Mouse (Mus musculus): ENCODE data around the gene Mlxipl. TPM values are rescaled to one million over a fixed set of nuclear protein-coding genes. Genes with fewer than 3 reads are reported as not detected.
"Not testable (repeated sequence)": the region's sequence is repeated elsewhere in the genome, so short reads cannot be mapped to it uniquely, and the experiment has no call there.

Mlxipl gene
- polyA plus RNA-seq (2015; fragmentation: Nextera tagmentation; extraction: Ambion mirVana), result 9.6 and 11.9 TPM in 2 replicates

DNA sequence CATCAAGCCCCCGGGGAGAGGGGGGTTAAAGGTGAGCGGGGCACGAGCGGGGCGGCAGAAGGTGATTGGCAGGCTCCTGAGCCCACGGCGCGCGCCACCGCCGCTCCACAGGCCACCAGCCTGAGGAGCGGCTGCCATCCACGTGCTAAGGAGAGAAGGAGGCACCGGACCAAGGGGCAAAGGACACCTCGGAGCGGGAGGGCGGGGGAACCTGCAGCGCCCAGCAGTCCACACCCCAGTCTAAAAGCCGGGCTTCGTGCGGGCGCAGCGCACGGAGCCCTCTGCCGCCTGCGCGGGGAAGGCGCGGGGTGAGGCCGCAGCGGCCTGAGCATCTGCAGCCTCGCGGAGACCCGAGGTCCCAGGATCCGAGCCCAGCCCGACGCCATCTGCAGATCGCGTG lies at the start of gene Mlxipl:
TSS of gene Mlxipl (plus strand) at position 238 of the 400 bp plus-strand sequence.
- 5% methylated on average over 39 of the region's 39 CpGs for WGBS (ENCODE audit: insufficient replicate concordance)
- no peaks in the 10 kb centered on the region for H3K36me3 ChIP-seq (replicated peaks)
- H3K4me1 ChIP-seq (replicated peaks), result no peaks in the 10 kb centered on the region
- H3K27ac ChIP-seq (replicated peaks), result no peak within 1 kb of the TSS
- ATAC-seq (ENCODE audit: insufficient read depth), result no peak
- H3K9ac ChIP-seq, result no peak within 1 kb of the TSS
- peaks cover 68% of the 10 kb centered on the region for H3K27me3 ChIP-seq
- no peak within 1 kb of the TSS for H3K4me3 ChIP-seq (replicated peaks)
- no peaks in the 10 kb centered on the region for H3K9me3 ChIP-seq (replicated peaks)
- peak within 1 kb of the TSS; percentile 23; the same call in 1 of the 2 replicates for H3K4me2 ChIP-seq

GRCm38 (mm10) chr5:135040059-135040458 lies 49.6 kb upstream of the Mlxipl start:
- Histone ChIP-seq H3K9me3 (replicated peaks) (no peaks in the 10 kb centered on the region), H3K27ac (replicated peaks) (no peak overlapping the region), H3K36me3 (replicated peaks) (0 out of 2 replicates have a peak, but pooled peaks cover 3% of the 10 kb centered on the region), H3K27me3 (no peaks in the 10 kb centered on the region), H3K4me3 (replicated peaks) (no peak overlapping the region), H3K9ac (no peak overlapping the region), H3K4me2 (no peak overlapping the region), H3K4me1 (replicated peaks) (peaks cover 36% of the 10 kb centered on the region)
- no peak for ATAC-seq (ENCODE audit: insufficient read depth)
- 42% methylated on average over 6 of the region's 6 CpGs for WGBS (ENCODE audit: insufficient replicate concordance)

- Histone ChIP-seq H3K4me1 (replicated peaks) (peaks cover 32% of the 10 kb centered on the region), H3K36me3 (replicated peaks) (0 out of 2 replicates have a peak, but pooled peaks cover 3% of the 10 kb centered on the region), H3K4me3 (replicated peaks) (no peak overlapping the region), H3K9ac (no peak overlapping the region), H3K9me3 (replicated peaks) (no peaks in the 10 kb centered on the region), H3K27me3 (no peaks in the 10 kb centered on the region), H3K4me2 (no peak overlapping the region), H3K27ac (replicated peaks) (no peak overlapping the region)
- ATAC-seq (ENCODE audit: insufficient read depth), result no peak
- WGBS (ENCODE audit: insufficient replicate concordance), result 47% methylated on average over 11 of the region's 11 CpGs
Measured at GRCm38 (mm10) chr5:135040777-135041176, 48.9 kb upstream of the Mlxipl start.

- H3K4me1 ChIP-seq (replicated peaks), result peaks cover 31% of the 10 kb centered on the region
- peak; percentile 61 for ATAC-seq (ENCODE audit: insufficient read depth)
- H3K27me3 ChIP-seq, result no peaks in the 10 kb centered on the region
- 0 out of 2 replicates have a peak, but pooled peaks cover 3% of the 10 kb centered on the region for H3K36me3 ChIP-seq (replicated peaks)
- H3K9ac ChIP-seq, result no peak overlapping the region
- no peak overlapping the region for H3K27ac ChIP-seq (replicated peaks)
- 43% methylated on average over 21 of the region's 21 CpGs for WGBS (ENCODE audit: insufficient replicate concordance)
- no peaks in the 10 kb centered on the region for H3K9me3 ChIP-seq (replicated peaks)
- peak overlapping the region; percentile 28 for H3K4me3 ChIP-seq (replicated peaks)
- H3K4me2 ChIP-seq, result peak overlapping the region; percentile 51
Measured at GRCm38 (mm10) chr5:135042105-135042788, 47.4 kb upstream of the Mlxipl start.

GRCm38 (mm10) chr5:135044575-135044974 lies 45.1 kb upstream of the Mlxipl start:
- 0 out of 2 replicates have a peak, but pooled peaks cover 3% of the 10 kb centered on the region for H3K36me3 ChIP-seq (replicated peaks)
- H3K4me2 ChIP-seq, result no peak overlapping the region
- no peaks in the 10 kb centered on the region for H3K27me3 ChIP-seq
- H3K27ac ChIP-seq (replicated peaks), result no peak overlapping the region
- 69% methylated on average over 3 of the region's 3 CpGs for WGBS (ENCODE audit: insufficient replicate concordance)
- ATAC-seq (ENCODE audit: insufficient read depth), result no peak
- H3K9ac ChIP-seq, result no peak overlapping the region
- H3K9me3 ChIP-seq (replicated peaks), result no peaks in the 10 kb centered on the region
- H3K4me3 ChIP-seq (replicated peaks), result no peak overlapping the region
- H3K4me1 ChIP-seq (replicated peaks), result peaks cover 26% of the 10 kb centered on the region

- Histone ChIP-seq H3K27ac (replicated peaks) (no peak overlapping the region), H3K36me3 (replicated peaks) (0 out of 2 replicates have a peak, but pooled peaks cover 3% of the 10 kb centered on the region)
- 69% methylated on average over 5 of the region's 5 CpGs for WGBS (ENCODE audit: insufficient replicate concordance)
Measured at GRCm38 (mm10) chr5:135048539-135048938, 41.2 kb upstream of the Mlxipl start.

GRCm38 (mm10) chr5:135049268-135049667 lies 40.4 kb upstream of the Mlxipl start:
- not testable (repeated sequence) for H3K27me3 ChIP-seq; ATAC-seq (ENCODE audit: insufficient read depth); H3K4me2 ChIP-seq; H3K36me3 ChIP-seq (replicated peaks); H3K9me3 ChIP-seq (replicated peaks); H3K9ac ChIP-seq; H3K4me3 ChIP-seq (replicated peaks); H3K4me1 ChIP-seq (replicated peaks); H3K27ac ChIP-seq (replicated peaks)
- whole genome bisulfite sequencing (ENCODE audit: insufficient replicate concordance), result 69% methylated on average over 6 of the region's 6 CpGs

More at GRCm38 (mm10) chr5:135048539-135048938, 41.2 kb upstream of the Mlxipl start:
- no peak overlapping the region for H3K4me3 ChIP-seq (replicated peaks)
- no peaks in the 10 kb centered on the region for H3K27me3 ChIP-seq
- H3K4me2 ChIP-seq, result no peak overlapping the region
- no peak overlapping the region for H3K9ac ChIP-seq
- H3K4me1 ChIP-seq (replicated peaks), result no peaks in the 10 kb centered on the region
- no peak for ATAC-seq (ENCODE audit: insufficient read depth)
- H3K9me3 ChIP-seq (replicated peaks), result no peaks in the 10 kb centered on the region

DNA sequence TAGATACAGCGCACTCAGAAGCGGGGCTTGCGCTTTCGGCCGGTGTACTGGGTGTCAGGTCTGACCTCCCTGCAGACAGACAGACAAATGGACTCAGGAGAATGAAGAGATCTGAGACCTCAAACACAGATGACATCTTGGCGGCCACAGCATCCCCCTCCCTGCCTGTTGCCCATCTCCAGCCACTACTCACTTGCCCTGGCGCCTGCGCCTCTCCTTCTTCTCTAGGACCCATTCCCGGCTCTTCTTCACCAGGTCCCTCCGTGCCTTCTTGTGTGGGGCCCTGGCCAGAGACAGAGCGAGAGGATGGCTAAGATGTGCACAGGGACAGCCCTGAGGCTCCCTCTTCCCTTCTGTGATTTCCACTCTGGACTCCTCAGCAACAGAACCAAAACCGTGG lies 36.3 kb upstream of the Mlxipl start:
- no peaks in the 10 kb centered on the region for H3K9me3 ChIP-seq (replicated peaks)
- no peak overlapping the region for H3K4me2 ChIP-seq
- peaks cover 28% of the 10 kb centered on the region for H3K36me3 ChIP-seq (replicated peaks)
- ATAC-seq (ENCODE audit: insufficient read depth), result no peak
- H3K9ac ChIP-seq, result no peak overlapping the region
- WGBS (ENCODE audit: insufficient replicate concordance), result 80% methylated on average over 12 of the region's 12 CpGs
- no peak overlapping the region for H3K4me3 ChIP-seq (replicated peaks)
- no peaks in the 10 kb centered on the region for H3K4me1 ChIP-seq (replicated peaks)
- H3K27ac ChIP-seq (replicated peaks), result no peak overlapping the region
- H3K27me3 ChIP-seq, result no peaks in the 10 kb centered on the region

DNA sequence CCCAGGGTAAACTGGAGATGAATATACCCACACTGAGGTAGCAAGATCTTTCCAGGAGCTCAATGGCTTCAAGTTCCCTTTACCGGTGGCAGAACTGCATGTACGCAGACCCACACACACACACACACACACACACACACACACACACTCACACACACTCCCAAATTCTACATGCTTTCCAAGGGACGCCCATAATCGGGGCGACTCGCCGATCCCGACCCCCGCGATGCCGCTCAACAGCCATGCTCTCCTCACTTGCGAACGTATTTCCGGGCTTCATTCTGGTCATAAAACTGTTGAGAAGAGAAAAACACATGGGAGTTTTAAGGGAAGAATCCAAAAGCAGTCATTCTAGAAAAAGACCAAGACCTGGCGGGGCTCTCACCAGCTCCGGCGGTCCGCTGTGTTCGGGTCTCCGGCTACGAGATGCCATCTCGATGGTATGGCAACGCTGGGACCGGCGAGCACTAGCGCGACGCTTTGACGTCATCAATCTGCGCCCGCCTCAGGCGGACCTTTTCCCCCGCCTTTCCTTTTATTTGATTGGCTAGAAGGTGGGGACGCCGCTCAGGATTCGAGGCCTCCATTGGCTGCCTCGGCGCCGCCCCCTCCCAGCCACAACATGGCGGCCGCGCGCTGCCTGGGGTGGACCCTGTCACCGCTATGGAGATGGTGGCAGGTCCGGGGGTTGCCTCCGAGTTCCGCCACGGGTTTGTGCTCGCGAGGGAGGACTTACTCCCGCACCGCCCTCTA lies 25.9 kb upstream of the Mlxipl start, which contains the start of gene Dnajc30:
TSS of gene Dnajc30 (plus strand) at position 574 of the 753 bp plus-strand sequence.
- peak within 1 kb of the TSS; percentile 94 for H3K4me3 ChIP-seq (replicated peaks)
- peaks cover 28% of the 10 kb centered on the region for H3K4me1 ChIP-seq (replicated peaks)
- ATAC-seq (ENCODE audit: insufficient read depth), result peak; percentile 96
- peaks cover 43% of the 10 kb centered on the region for H3K36me3 ChIP-seq (replicated peaks)
- H3K4me2 ChIP-seq, result peak within 1 kb of the TSS; percentile 97
- H3K27ac ChIP-seq (replicated peaks), result peak within 1 kb of the TSS; percentile 66
- under 1% methylated on average over 52 of the region's 52 CpGs for WGBS (ENCODE audit: insufficient replicate concordance)
- H3K9me3 ChIP-seq (replicated peaks), result no peaks in the 10 kb centered on the region
- H3K27me3 ChIP-seq, result no peaks in the 10 kb centered on the region
- H3K9ac ChIP-seq, result peak within 1 kb of the TSS; percentile 86

- peaks cover 28% of the 10 kb centered on the region for H3K4me1 ChIP-seq (replicated peaks)
- H3K9ac ChIP-seq, result peak overlapping the region; percentile 86
- peak overlapping the region; percentile 97 for H3K4me2 ChIP-seq
- H3K9me3 ChIP-seq (replicated peaks), result no peaks in the 10 kb centered on the region
- peaks cover 37% of the 10 kb centered on the region for H3K36me3 ChIP-seq (replicated peaks)
- H3K27me3 ChIP-seq, result no peaks in the 10 kb centered on the region
- WGBS (ENCODE audit: insufficient replicate concordance), result 0% methylated on average over 40 of the region's 40 CpGs
- ATAC-seq (ENCODE audit: insufficient read depth), result peak; percentile 64
- H3K4me3 ChIP-seq (replicated peaks), result peak overlapping the region; percentile 94
- peak overlapping the region; percentile 66 for H3K27ac ChIP-seq (replicated peaks)
Measured at GRCm38 (mm10) chr5:135064382-135064766, 25.3 kb upstream of the Mlxipl start.

GRCm38 (mm10) chr5:135064909-135065446 lies 24.7 kb upstream of the Mlxipl start, which contains the start of gene Bud23:
Gene Bud23, minus strand, starts transcription at chr5:135064959.
- not testable (repeated sequence) for ATAC-seq (ENCODE audit: insufficient read depth); H3K9me3 ChIP-seq (replicated peaks); H3K27me3 ChIP-seq
- Histone ChIP-seq H3K4me3 (replicated peaks) (peak within 1 kb of the TSS; percentile 94), H3K36me3 (replicated peaks) (peaks cover 31% of the 10 kb centered on the region), H3K27ac (replicated peaks) (peak within 1 kb of the TSS; percentile 66), H3K9ac (peak within 1 kb of the TSS; percentile 86), H3K4me2 (peak within 1 kb of the TSS; percentile 97), H3K4me1 (replicated peaks) (peaks cover 28% of the 10 kb centered on the region)
- WGBS (ENCODE audit: insufficient replicate concordance), result 55% methylated on average over 9 of the region's 9 CpGs
